Mouse (Mus musculus): ENCODE measurements around the gene Map3k14. TPM values are rescaled to one million over a fixed set of nuclear protein-coding genes. Genes with fewer than 3 reads are reported as not detected.

Gene Map3k14
- polyA plus RNA-seq (2015; fragmentation: Nextera tagmentation; extraction: Ambion mirVana): 2.9 and 3.6 TPM in 2 replicates

DNA sequence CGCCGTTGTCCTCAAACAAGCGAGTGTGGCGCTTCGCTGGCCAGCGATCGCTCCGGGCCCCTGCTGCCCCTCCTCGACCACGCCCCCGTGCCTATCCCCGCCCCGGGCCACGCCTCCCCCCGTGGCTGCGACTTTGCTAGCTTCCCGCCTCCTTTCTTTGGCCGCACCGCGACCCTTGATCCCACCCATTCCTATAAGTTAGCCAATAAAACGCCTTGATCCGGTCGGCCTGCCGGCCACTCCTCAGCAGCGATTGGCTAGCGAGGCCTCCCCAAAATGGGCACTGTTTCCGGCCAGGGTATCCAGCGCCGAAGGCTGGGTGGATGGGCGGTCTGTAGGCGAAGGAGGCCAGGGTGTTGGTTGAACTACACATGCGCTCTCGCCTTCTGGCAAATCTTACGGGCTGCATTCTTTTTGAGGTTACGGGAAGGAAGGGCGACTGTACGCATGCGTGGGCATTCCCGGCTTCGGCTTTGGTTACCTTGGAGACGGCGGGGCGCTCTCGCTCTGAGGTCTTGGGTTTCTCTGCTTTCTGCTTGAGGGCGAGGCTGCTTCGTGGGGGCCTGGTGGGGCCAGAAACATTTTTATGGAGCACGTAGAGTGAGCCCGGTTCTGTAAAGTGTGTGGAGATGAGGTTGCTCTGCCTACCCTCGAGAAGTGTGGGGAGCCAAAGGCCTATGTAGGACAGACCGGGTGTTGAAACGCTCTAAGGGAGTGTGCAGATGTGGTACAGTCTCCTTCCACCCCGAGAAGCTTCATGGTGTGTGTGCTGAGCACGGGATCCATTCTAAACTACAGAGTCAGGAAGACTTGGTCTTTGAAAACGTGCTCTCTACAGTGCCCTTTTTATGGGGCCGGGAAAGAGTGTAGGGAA lies at the start of gene Map3k14:
Gene Map3k14, minus strand, starts transcription at position 127 of the 874 bp plus-strand sequence.
- under 1% methylated on average over 55 of the region's 55 CpGs for WGBS
- peak within 1 kb of the TSS; percentile 86 for H3K4me2 ChIP-seq (replicated peaks)
- peak within 1 kb of the TSS; percentile 59 for H3K4me3 ChIP-seq (replicated peaks)
- peak within 1 kb of the TSS; percentile 80 for H3K27ac ChIP-seq
- H3K4me1 ChIP-seq (replicated peaks): peaks cover 25% of the 10 kb centered on the region
- no peaks in the 10 kb centered on the region for H3K36me3 ChIP-seq
- H3K9ac ChIP-seq: peak within 1 kb of the TSS; percentile 70
- peak; percentile 99 for ATAC-seq
- H3K27me3 ChIP-seq (replicated peaks): no peaks in the 10 kb centered on the region
- H3K9me3 ChIP-seq: no peaks in the 10 kb centered on the region

DNA sequence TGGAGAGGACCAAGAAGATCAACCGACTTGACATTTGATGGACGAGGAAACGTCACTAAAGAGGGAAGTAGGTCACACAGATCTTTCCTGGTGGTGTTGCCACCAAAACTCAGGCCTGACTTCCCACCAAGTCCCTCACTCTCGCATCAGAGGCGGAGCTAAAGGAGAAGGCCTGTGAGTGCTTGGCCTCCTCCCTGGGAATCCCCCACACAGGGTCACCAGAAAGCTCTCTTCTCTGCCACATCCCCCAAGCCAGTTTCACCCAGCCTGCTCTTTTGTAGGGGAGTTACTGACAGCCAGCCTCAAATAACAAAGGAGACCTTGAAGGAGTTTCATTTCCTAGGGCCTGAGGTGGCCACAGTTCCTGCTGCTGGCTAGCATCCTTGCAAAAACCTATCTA lies 48.1 kb upstream of the Map3k14 start:
- Histone ChIP-seq H3K4me3 (replicated peaks) (no peak overlapping the region), H3K9me3 (no peaks in the 10 kb centered on the region), H3K4me1 (replicated peaks) (peaks cover 7% of the 10 kb centered on the region), H3K27me3 (replicated peaks) (no peaks in the 10 kb centered on the region), H3K4me2 (replicated peaks) (no peak overlapping the region), H3K36me3 (no peaks in the 10 kb centered on the region), H3K9ac (no peak overlapping the region), H3K27ac (no peak overlapping the region)
- no peak for ATAC-seq
- WGBS: 75% methylated on average over 5 of the region's 5 CpGs

DNA sequence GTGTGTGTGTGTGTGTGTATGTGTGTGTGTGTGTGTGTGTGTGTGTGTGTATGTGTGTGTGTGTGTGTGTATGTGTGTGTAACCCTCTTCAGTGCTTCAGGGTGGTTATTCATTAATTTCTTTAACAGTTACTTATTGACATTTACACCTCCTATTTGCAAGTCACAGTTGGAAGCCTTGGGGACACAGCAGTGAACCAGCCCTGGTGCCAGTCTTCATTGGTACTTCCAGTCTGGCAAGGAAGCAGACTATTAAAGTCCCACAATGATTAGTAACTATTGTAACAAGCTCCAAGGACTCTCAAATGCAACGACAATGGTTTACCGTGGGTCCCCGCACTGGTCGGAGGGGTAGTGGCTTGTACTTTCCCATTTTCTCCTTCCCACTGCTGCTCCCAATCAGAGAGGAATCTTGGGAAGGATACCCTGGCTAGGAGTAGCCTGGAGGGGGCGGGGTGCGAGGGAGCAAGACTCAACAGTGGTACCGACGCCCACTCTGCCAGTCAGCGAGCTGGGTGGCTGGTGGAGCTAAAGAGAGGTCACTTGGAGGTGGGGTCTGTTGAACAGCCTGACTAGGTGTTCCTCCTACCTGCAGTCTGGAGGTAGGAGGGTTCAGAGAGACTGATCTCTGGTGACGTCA lies 47.6 kb upstream of the Map3k14 start:
- 59% methylated on average over 10 of the region's 10 CpGs for WGBS
- no peak for ATAC-seq
- no peaks in the 10 kb centered on the region for H3K27me3 ChIP-seq (replicated peaks)

DNA sequence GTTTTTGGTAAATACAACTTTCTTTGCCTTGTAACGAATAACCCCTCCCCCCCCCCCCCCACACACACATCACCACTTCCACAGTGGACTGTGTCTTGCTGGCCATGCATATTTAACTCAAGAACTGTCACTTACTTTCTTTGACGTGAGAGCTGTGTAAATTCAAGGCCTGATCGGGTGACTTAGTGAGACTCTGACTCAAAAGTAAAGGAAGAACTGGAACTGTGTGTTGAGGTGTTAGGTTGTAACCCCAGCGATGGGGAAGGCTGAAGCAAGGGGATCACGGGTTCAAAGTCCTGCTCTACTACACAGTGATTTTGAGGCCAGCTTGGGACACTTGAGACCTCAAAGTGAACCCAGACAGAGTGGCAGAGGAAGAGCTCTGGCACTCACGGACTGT lies 46.3 kb upstream of the Map3k14 start:
- Histone ChIP-seq H3K4me2 (replicated peaks) (no peak overlapping the region), H3K9me3 (no peaks in the 10 kb centered on the region), H3K27ac (no peak overlapping the region), H3K36me3 (no peaks in the 10 kb centered on the region), H3K4me3 (replicated peaks) (no peak overlapping the region), H3K9ac (no peak overlapping the region), H3K27me3 (replicated peaks) (no peaks in the 10 kb centered on the region), H3K4me1 (replicated peaks) (peaks cover 6% of the 10 kb centered on the region)
- no peak for ATAC-seq
- WGBS: 77% methylated on average over 6 of the region's 6 CpGs

More for the DNA sequence above, 47.6 kb upstream of the Map3k14 start:
- Histone ChIP-seq H3K36me3 (no peaks in the 10 kb centered on the region), H3K9me3 (no peaks in the 10 kb centered on the region), H3K27ac (no peak overlapping the region), H3K9ac (no peak overlapping the region), H3K4me2 (replicated peaks) (no peak overlapping the region), H3K4me3 (replicated peaks) (no peak overlapping the region), H3K4me1 (replicated peaks) (peaks cover 6% of the 10 kb centered on the region)

DNA sequence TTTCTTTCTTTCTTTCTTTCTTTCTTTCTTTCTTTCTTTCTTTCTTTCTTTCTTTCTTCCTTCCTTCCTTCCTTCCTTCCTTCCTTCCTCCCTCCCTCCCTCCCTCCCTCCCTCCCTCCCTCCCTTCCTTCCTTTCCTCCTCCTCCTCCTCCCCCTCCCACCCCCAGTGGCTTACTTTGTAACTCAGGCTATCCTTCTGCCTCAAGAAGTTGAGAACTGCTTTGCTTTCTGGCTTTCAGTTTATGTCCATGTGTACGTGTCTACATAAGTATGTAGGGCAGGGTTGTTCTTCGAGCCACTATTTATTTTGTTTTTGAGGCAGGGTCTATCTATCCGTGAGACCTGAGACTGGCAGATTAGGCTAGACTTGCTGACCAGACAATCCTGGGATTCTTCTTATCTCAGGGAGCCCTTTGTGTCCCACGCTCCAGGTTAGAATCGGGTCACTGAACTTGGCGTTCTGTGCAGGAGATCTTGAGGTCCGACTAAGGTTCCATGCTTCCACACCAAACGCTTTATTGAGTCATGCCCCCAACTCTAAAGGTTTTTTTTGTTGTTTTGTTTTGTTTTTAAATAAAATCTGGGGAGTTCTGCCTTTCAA lies 45.5 kb upstream of the Map3k14 start:
- H3K4me3 ChIP-seq (replicated peaks): no peak overlapping the region
- no peaks in the 10 kb centered on the region for H3K9me3 ChIP-seq
- ATAC-seq: no peak
- no peak overlapping the region for H3K9ac ChIP-seq
- peaks cover 8% of the 10 kb centered on the region for H3K4me1 ChIP-seq (replicated peaks)
- no peak overlapping the region for H3K27ac ChIP-seq
- 61% methylated on average over 8 of the region's 8 CpGs for WGBS
- H3K36me3 ChIP-seq: no peaks in the 10 kb centered on the region
- H3K4me2 ChIP-seq (replicated peaks): no peak overlapping the region; the same call in 1 of the 2 replicates
- no peaks in the 10 kb centered on the region for H3K27me3 ChIP-seq (replicated peaks)

DNA sequence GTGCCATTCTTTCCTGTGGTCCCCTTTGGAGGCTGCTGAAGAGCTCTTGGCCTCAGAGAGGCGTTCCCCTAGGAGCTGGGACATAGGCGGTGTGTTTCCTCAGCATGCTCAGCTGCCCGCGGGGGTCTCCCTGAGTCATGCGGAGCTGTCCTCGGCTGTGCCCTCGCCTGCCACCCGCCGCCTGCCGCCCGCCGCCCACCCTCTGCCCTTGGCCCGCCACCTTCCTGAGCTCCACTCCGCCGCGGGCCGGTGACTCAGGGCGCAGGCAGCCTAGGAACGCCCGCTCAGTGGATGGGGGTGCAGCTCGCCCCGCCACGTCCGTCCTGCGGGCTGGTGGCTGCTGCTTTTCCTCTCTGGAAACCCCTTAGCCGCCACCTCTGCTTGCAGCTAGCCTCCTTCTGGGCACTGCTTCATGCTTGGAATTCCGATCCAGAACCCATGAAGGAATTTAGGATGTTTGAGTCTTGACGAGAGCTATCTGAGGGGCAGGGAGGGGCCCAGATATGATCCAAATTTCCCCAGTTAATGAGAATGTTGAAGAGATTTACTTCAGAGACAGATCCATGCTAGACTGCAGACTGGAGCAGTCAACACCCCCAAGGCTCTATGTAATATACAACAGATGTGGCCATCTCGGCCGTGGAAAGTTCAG lies 44.8 kb upstream of the Map3k14 start:
- H3K36me3 ChIP-seq: no peaks in the 10 kb centered on the region
- H3K4me2 ChIP-seq (replicated peaks): peak overlapping the region; percentile 77
- peak; percentile 76 for ATAC-seq
- H3K9me3 ChIP-seq: no peaks in the 10 kb centered on the region
- H3K9ac ChIP-seq: peak overlapping the region; percentile 37
- H3K27me3 ChIP-seq (replicated peaks): no peaks in the 10 kb centered on the region
- peak overlapping the region; percentile 20; the same call in 1 of the 2 replicates for H3K27ac ChIP-seq
- H3K4me3 ChIP-seq (replicated peaks): peak overlapping the region; percentile 31
- peaks cover 8% of the 10 kb centered on the region for H3K4me1 ChIP-seq (replicated peaks)
- 3% methylated on average over 30 of the region's 30 CpGs for WGBS

DNA sequence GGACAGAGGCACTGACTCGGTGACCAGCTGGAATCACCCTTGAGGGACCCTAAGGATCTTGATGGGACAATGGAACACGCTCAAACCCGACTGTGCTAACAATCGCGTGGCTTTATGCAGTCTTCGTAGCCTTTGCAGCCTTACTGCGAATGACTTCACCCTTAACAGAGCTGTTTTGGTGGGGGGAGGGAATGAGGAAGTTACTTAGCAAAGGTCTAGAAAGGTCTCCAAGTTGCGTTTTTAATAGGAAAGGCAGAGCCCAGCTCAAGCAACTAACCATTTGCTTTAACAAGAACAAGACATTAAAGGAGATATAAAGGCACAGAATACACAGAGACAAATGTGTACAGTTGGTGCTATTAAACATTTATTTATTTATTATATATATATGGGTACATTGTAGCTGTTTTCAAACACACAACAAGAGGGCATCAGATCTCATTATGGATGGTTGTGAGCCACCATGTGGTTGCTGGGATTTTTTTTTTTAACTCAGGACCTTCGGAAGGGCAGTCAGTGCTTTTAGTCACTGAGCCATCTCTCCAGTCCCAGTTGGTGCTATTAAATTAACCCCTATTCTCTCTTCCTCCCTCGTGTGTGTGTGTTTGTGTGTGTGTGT lies 42.8 kb upstream of the Map3k14 start:
- no peaks in the 10 kb centered on the region for H3K36me3 ChIP-seq
- no peak overlapping the region for H3K4me2 ChIP-seq (replicated peaks)
- no peaks in the 10 kb centered on the region for H3K27me3 ChIP-seq (replicated peaks)
- WGBS: 66% methylated on average over 10 of the region's 10 CpGs
- H3K4me3 ChIP-seq (replicated peaks): no peak overlapping the region
- ATAC-seq: no peak
- H3K9me3 ChIP-seq: no peaks in the 10 kb centered on the region
- H3K9ac ChIP-seq: no peak overlapping the region
- H3K4me1 ChIP-seq (replicated peaks): peaks cover 8% of the 10 kb centered on the region
- no peak overlapping the region for H3K27ac ChIP-seq

DNA sequence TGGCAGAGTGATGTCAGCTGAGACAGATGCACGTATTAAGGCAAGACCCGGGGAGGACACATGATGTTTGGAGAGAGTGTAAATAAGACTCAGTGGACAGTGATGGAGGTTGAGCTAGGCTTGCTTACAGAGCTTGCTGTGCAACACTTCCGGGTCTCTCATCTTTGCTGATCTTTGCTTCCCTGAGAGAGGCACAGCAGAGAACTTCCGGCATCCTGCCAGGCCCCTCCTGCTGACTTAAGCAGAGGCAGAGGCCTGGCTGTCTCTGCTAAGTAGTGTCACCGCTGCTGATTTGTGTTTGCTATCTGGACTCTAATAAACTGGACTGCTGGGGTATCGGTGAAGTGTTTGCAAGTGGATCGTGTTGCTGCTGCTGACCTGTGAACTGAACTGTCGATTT lies 40.6 kb upstream of the Map3k14 start:
- peaks cover 8% of the 10 kb centered on the region for H3K4me1 ChIP-seq (replicated peaks)
- H3K36me3 ChIP-seq: no peaks in the 10 kb centered on the region
- WGBS: 35% methylated on average over 8 of the region's 8 CpGs
- no peak for ATAC-seq
- H3K4me2 ChIP-seq (replicated peaks): no peak overlapping the region
- no peaks in the 10 kb centered on the region for H3K27me3 ChIP-seq (replicated peaks)
- H3K27ac ChIP-seq: no peak overlapping the region
- H3K9me3 ChIP-seq: no peaks in the 10 kb centered on the region
- no peak overlapping the region for H3K4me3 ChIP-seq (replicated peaks)
- H3K9ac ChIP-seq: no peak overlapping the region

DNA sequence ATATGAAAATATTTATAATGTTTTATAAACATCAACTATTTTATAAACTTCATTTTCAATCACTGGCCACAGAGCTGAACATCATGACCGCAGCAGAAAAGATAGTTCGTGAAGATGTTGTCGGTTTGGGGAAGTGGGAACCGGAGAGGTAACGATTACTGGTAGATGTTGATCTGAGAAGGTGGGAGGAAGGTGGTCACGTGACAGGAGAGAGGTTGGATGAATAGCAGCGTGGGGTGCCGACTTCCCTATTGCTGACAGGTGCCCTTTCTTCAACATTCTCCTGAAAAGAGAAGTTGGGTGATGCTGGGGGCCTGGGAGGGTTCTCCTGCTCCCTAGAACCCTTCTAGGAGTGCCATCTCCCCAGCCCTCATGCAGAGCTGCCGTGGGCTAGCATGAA lies 37.3 kb upstream of the Map3k14 start:
- no peaks in the 10 kb centered on the region for H3K36me3 ChIP-seq
- H3K27me3 ChIP-seq (replicated peaks): no peaks in the 10 kb centered on the region
- H3K4me1 ChIP-seq (replicated peaks): 0 out of 2 replicates have a peak, but pooled peaks cover 2% of the 10 kb centered on the region
- no peaks in the 10 kb centered on the region for H3K9me3 ChIP-seq
- H3K4me2 ChIP-seq (replicated peaks): no peak overlapping the region
- H3K27ac ChIP-seq: no peak overlapping the region
- no peak for ATAC-seq
- 83% methylated on average over 9 of the region's 9 CpGs for WGBS
- no peak overlapping the region for H3K4me3 ChIP-seq (replicated peaks)
- no peak overlapping the region for H3K9ac ChIP-seq

DNA sequence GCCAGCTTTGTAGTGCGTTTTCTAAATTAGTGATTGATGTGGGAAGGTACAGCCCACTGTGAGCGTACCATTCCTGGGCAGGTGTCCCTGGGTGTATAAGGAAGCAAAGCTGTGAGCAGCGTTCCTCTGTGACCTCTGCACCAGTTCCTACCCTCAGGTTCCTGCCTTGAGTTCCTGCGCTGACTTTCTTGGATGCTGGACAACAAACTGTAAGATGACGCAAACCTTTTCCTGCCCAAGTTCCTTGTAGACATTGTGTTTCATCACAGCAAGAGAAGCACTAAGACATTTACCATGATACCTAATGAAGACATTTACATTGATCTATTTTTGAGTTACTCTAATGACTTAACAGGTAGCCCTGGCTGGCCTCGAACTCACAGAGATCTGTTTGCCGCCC lies 27.5 kb upstream of the Map3k14 start:
- Histone ChIP-seq H3K27ac (no peak overlapping the region), H3K4me1 (replicated peaks) (peaks cover 5% of the 10 kb centered on the region; the same call in 1 of the 2 replicates), H3K9ac (no peak overlapping the region), H3K27me3 (replicated peaks) (no peaks in the 10 kb centered on the region), H3K9me3 (no peaks in the 10 kb centered on the region), H3K36me3 (no peaks in the 10 kb centered on the region), H3K4me3 (replicated peaks) (no peak overlapping the region), H3K4me2 (replicated peaks) (no peak overlapping the region)
- WGBS: 87% methylated on average over 7 of the region's 7 CpGs
- no peak for ATAC-seq

DNA sequence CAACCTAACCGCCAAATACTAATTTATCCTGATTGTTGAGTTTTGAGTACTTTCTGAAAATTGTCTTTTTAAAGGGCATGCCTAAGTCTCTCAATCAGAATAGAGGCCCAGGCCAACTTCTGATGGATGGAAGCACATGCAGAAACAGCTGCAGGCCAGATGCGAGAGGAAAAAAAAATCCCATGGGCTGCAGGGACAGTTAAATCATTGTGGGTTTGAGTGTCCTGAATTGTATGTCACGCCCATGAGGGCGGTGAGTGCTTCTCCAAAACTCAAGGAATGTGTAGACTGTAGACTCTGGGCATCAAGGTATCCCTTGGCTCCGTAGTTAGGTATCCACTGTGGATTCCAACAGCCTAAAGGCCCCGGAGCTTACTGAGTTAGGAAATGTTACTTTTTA lies 26.8 kb upstream of the Map3k14 start:
- Histone ChIP-seq H3K36me3 (no peaks in the 10 kb centered on the region), H3K9ac (no peak overlapping the region), H3K27ac (no peak overlapping the region), H3K4me1 (replicated peaks) (peaks cover 5% of the 10 kb centered on the region; the same call in 1 of the 2 replicates), H3K4me2 (replicated peaks) (no peak overlapping the region), H3K27me3 (replicated peaks) (no peaks in the 10 kb centered on the region), H3K4me3 (replicated peaks) (no peak overlapping the region), H3K9me3 (no peaks in the 10 kb centered on the region)
- ATAC-seq: no peak
- 79% methylated on average over 6 of the region's 6 CpGs for WGBS
